Mouse (Mus musculus): ENCODE measurements at regions not wholly inside any gene's neighbourhood (a gene's known extent, or its start where the extent isn't known, plus 50 kb on each side); places are given as distances from the start of the nearest gene placed in this dataset.
A peak's percentile ranks its signal among the peaks of the same experiment; 100 is the strongest.

GRCm38 (mm10) chr4:84108592-84108991 is 566.5 kb downstream of the Bnc2 start:
- DNase-seq, result no peak

GRCm38 (mm10) chr4:84109771-84110503 is 565.1 kb downstream of the Bnc2 start:
- no peak for DNase-seq

- DNase-seq, result no peak
These were observed 560.7 kb downstream of the Bnc2 start for GRCm38 (mm10) chr4:84114162-84115040.

- no peak for DNase-seq
These were observed 556.7 kb downstream of the Bnc2 start for GRCm38 (mm10) chr4:84118284-84118919.

- no peak for DNase-seq
These were observed 555.5 kb downstream of the Bnc2 start for GRCm38 (mm10) chr4:84119616-84120015.

GRCm38 (mm10) chr4:84120330-84120729 is 554.7 kb downstream of the Bnc2 start:
- DNase-seq, result no peak

GRCm38 (mm10) chr4:84121442-84121841 is 553.6 kb downstream of the Bnc2 start:
- no peak for DNase-seq

- DNase-seq, result no peak
These were observed 548.7 kb downstream of the Bnc2 start for GRCm38 (mm10) chr4:84126400-84126799.

GRCm38 (mm10) chr4:84127380-84127779 is 547.7 kb downstream of the Bnc2 start:
- peak; percentile 3 for DNase-seq

GRCm38 (mm10) chr4:84130840-84131547 is 544.1 kb downstream of the Bnc2 start:
- no peak for DNase-seq

GRCm38 (mm10) chr4:84135740-84136139 is 539.3 kb downstream of the Bnc2 start:
- DNase-seq, result no peak

- DNase-seq, result peak; percentile 3
These were observed 537.7 kb downstream of the Bnc2 start for GRCm38 (mm10) chr4:84137171-84137919.

GRCm38 (mm10) chr4:84149149-84150050 is 525.7 kb downstream of the Bnc2 start:
- no peak for DNase-seq

- DNase-seq, result peak; percentile 4
These were observed 524.4 kb downstream of the Bnc2 start for GRCm38 (mm10) chr4:84150698-84151097.

GRCm38 (mm10) chr4:84151247-84151646 is 523.8 kb downstream of the Bnc2 start:
- no peak for DNase-seq

- DNase-seq, result no peak
These were observed 523.1 kb downstream of the Bnc2 start for GRCm38 (mm10) chr4:84151971-84152450.

- DNase-seq, result no peak
These were observed 521.5 kb downstream of the Bnc2 start for GRCm38 (mm10) chr4:84153571-84153970.

- DNase-seq, result no peak
These were observed 517.0 kb downstream of the Bnc2 start for GRCm38 (mm10) chr4:84157911-84158647.

- DNase-seq, result no peak
These were observed 511.7 kb downstream of the Bnc2 start for GRCm38 (mm10) chr4:84163362-84163761.

- no peak for DNase-seq
These were observed 509.8 kb downstream of the Bnc2 start for GRCm38 (mm10) chr4:84165256-84165655.

Data from right cerebral cortex, adult 18-20 months (tissue).